Mouse (Mus musculus): ENCODE measurements around the gene Knstrn.

Knstrn gene

GRCm38 (mm10) chr2:118813981-118814836 is at the start of gene Knstrn:
Gene Knstrn, plus strand, starts transcription at chr2:118814003.
- DNase-seq (ENCODE audit: low spot score) = peak; percentile 56

DNA sequence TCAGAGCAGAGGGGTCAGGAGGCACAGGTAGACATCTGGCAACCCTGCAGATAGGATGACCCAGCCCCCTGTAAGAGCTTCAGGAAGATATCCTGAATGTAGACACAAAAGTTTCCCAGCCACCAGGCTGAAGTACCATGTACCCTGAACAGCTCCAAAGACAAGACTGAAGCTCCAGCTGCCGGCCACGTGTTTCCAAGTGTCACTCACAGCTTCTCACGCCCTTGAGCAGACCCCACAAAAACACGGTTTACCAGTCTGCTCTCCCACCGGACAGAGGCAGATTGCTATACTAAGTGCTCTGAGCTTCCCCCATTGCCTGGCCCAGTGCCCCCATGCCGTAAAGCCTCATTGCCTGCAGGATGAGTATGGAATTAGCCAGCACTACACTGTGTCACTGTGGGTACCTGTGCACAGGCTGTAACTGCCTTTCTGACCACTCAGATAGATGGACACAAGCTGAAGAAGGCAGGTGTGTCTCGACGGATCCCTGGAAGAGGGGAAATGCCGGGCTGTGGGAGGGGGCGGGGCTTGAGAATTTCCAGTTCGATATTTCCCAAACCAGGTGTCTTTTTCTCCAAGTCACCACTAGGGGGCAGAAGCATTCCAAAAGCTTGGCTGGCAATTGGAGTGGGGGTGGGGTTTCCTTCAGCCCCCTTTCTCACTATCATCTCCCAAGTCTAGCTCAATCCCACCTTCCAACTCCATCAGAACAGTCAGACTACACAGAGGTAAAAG is 49.5 kb upstream of the Knstrn start:
- DNase-seq (ENCODE audit: low spot score) = no peak

DNA sequence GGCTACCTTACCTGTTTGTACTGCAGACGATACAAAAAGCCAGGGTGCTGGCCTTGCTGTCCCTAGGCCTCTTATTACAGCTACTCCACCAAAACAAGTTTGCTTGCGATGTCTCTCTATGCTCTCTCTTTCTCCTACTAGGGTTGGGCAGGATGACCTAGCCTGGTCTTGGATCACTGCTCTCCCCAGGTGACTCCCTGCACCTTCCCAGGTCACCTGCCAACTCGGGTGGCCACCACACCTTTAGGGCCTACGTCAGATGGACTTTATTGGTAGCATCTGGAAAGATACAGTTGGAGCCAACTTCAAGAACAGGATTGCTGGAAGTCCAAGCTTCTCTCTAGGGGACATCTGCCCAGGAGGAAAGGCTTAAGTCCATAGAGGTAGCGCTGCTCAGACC is 48.9 kb upstream of the Knstrn start:
- DNase-seq (ENCODE audit: low spot score) = no peak

DNA sequence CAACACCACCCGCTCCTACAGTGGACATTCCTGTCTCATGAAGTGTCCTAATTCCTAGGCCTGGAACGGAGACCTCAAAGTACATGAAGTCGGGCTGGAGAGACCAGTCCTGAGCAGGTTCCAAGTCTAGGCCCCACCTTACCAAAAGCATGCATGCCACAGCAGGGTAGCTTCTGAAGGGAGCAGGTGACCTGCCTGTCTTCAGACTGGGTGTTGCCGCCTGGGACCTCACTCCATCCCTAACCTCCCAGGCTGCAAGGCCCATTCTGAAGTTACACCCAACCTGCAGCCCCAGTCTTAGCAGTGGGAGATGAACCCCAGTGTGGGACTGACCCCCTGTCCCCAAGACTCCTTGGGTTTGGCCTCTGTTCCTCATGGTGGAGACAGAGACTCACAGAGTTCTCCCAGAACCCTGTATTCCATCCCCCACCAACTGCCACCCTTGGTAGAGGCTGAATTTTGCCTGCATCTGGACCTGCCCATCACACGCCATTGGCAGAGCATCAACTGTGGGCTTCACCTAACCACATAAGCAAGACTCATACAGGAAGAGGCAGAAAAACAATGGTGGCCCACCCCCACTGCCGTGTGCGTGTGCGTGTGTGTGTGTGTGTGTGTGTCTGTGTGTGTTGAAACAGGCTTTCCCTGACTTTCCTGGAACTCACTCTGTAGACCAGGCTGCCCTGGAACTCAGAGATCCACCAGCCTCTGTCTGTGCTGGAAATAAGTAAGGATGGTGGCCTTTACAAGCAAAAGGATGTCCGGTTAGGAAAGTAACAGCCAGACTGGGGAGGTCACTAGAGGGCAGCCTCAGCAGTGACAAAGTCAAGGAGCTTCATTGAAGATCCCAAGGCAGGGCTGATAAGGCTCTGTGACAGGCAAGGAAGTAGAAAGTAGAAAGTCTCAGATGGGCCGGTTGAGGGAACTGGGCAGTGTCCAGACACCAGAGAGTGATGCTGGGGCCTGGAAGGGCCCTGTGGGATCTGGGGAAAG is 47.5 kb upstream of the Knstrn start:
- no peak for DNase-seq (ENCODE audit: low spot score)

DNA sequence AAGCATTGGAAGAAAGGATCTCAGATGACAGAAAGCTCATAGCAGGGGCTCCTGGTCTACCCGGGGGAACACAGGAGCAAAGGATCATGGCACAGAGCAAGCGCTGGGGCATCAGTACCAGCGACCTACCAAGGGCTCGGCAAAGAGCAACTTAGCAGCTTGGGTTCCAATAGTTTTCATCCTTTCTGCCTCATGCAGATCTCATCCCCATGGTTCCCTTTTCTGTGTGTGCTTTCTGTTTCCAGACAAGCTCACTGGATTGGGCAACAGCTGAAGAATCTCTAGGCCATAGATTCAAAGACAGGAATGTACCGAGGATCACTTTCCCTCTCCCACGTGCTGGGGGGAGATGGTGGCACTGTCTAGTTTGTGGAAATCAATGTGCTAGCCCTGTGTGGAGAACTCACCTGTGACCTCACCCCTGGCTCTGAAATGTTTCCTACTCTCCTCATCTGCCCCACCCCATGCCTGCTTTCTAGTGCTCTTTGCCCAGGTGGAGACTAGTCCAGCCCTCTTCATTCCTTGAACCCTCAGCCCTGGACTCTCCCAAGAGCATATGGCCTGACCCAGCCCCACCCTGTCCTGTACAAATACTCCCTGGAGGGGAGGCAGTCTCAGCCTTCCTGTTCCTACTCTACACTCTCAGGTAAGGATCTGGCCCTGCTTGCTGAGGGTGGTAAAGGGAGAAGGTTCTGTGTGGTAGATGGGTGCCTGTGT is 41.5 kb upstream of the Knstrn start, which contains the start of gene Phgr1:
Gene Phgr1, plus strand, starts transcription at position 612 of the 717 bp plus-strand sequence.
- DNase-seq (ENCODE audit: low spot score) = no peak

GRCm38 (mm10) chr2:118774536-118774935 is 39.3 kb upstream of the Knstrn start:
- no peak for DNase-seq (ENCODE audit: low spot score)

GRCm38 (mm10) chr2:118775396-118775795 is 38.4 kb upstream of the Knstrn start:
- no peak for DNase-seq (ENCODE audit: low spot score)

DNA sequence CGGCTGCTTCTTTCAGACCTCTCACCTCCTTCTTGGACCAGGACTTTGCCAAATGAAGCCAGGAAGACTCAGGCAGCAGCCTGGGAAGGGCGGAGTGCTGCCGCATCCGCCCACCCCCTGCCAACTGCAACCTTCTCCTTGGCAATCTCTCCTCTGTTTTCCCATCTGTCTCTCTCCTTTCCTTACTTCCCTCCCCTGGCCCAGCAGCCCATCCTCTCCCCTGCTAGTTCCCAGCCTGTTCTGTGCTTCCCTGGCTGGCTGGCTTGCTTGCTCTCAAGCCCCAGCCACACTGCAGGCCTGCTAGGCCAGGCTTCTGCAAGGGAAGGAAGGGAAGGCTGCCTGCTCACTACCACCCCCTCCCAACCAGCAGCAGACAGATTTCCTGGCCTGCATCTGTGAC is 38.0 kb upstream of the Knstrn start:
- no peak for DNase-seq (ENCODE audit: low spot score)

- no peak for DNase-seq (ENCODE audit: low spot score)
Observed at GRCm38 (mm10) chr2:118776295-118776694, 37.5 kb upstream of the Knstrn start.

- DNase-seq (ENCODE audit: low spot score) = no peak
Observed at GRCm38 (mm10) chr2:118778418-118778817, 35.4 kb upstream of the Knstrn start.

DNA sequence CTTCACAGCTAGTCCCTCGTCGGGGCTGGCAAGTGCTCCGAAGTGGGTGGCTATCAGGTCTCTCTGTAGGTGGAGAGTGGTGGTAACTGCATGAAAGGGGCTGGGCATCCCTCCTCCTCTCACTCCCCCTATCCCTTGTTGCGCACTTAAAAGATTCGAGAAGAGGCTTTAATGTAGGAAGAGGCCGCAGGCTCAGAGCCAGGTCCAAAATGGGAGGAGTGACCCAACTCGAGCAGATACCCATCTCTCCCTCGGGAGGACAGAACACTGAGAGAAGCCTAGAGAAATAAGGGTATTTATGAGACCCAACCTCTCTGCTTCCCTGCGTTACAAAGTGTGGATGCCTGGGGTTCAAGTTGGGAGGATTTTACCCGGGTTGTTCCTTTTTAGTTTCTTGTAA is 34.7 kb upstream of the Knstrn start:
- no peak for DNase-seq (ENCODE audit: low spot score)

GRCm38 (mm10) chr2:118779504-118780480 is 34.0 kb upstream of the Knstrn start, which contains the start of gene Disp2:
Gene Disp2, plus strand, starts transcription at chr2:118779719.
- DNase-seq (ENCODE audit: low spot score) = no peak

- DNase-seq (ENCODE audit: low spot score) = no peak
Observed at GRCm38 (mm10) chr2:118781115-118781514, 32.7 kb upstream of the Knstrn start.

GRCm38 (mm10) chr2:118782303-118782702 is 31.5 kb upstream of the Knstrn start:
- DNase-seq (ENCODE audit: low spot score) = no peak

DNA sequence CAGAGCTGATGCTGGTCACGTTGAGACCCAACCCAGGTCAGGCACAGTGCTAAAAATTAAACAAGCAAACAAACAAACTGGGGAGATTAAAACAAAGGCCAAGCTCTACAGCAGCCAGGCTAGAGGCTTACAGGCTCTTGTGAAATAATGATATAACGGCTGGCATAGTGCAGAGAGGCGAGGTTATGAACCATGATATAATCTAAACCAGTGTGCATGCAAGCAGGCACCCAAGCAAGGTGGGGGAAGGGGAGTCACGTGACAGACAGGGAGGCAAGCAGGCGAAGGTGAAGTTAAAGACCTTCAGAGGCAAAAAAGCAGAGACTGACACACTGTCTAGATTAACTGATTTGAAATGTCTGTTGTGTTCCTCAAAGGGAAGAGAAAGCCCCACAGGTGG is 30.7 kb upstream of the Knstrn start:
- no peak for DNase-seq (ENCODE audit: low spot score)

- DNase-seq (ENCODE audit: low spot score) = no peak
Observed at GRCm38 (mm10) chr2:118783663-118784062, 30.1 kb upstream of the Knstrn start.

DNA sequence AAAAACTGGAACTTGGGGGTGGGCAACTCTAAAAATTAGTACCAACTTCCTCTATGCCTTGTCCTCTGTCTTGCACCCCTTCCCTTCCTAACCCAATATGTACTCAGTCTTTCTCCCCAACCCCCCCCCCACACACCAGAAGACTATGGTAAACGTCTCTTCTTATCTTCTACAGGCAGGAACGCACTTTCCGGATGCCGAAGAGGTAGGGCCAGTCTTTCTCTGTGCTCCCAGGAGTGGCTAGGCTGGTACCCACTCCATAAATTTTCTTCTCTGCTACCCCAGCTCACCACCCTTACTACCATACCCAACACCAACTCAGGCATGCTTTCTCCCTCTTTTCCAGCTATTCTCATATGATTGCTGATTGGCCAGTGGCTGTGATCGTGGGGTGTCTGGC is 27.3 kb upstream of the Knstrn start:
- DNase-seq (ENCODE audit: low spot score) = no peak

GRCm38 (mm10) chr2:118789501-118789900 is 24.3 kb upstream of the Knstrn start:
- DNase-seq (ENCODE audit: low spot score) = no peak

GRCm38 (mm10) chr2:118790221-118790550 is 23.6 kb upstream of the Knstrn start:
- no peak for DNase-seq (ENCODE audit: low spot score)
